Mouse (Mus musculus): Measurements from ENCODE around the gene Rab14. TPM values are rescaled to one million over a fixed set of nuclear protein-coding genes. Genes with fewer than 3 reads are reported as not detected.
A peak's percentile ranks its signal among the peaks of the same experiment; 100 is the strongest.

Rab14 gene
- polyA plus RNA-seq (2016; fragmentation: Nextera tagmentation; extraction: Ambion mirVana) = 345 and 414 TPM in 2 replicates

GRCm38 (mm10) chr2:35200898-35201668 is at the start of gene Rab14:
TSS of gene Rab14 (minus strand) at chr2:35201120.
- Histone ChIP-seq H3K4me2 (replicated peaks) (peak within 1 kb of the TSS; percentile 87), H3K9me3 (no peaks in the 10 kb centered on the region), H3K9ac (peak within 1 kb of the TSS; percentile 98), H3K36me3 (no peaks in the 10 kb centered on the region), H3K4me1 (peaks cover 10% of the 10 kb centered on the region), H3K27ac (peak within 1 kb of the TSS; percentile 95), H3K27me3 (replicated peaks) (no peaks in the 10 kb centered on the region), H3K4me3 (peak within 1 kb of the TSS; percentile 88)
- peak; percentile 97 for ATAC-seq (ENCODE audit: low FRiP score, low read depth)
- under 1% methylated on average over 47 of the region's 47 CpGs for WGBS

GRCm38 (mm10) chr2:35247763-35248162 is 46.8 kb upstream of the Rab14 start:
- Histone ChIP-seq H3K27me3 (replicated peaks) (peaks cover 3% of the 10 kb centered on the region; the same call in 1 of the 2 replicates), H3K4me3 (no peak overlapping the region), H3K36me3 (no peaks in the 10 kb centered on the region)

GRCm38 (mm10) chr2:35244241-35244640 is 43.3 kb upstream of the Rab14 start:
- H3K4me3 ChIP-seq = no peak overlapping the region
- no peaks in the 10 kb centered on the region for H3K9me3 ChIP-seq
- H3K27me3 ChIP-seq (replicated peaks) = no peaks in the 10 kb centered on the region
- no peaks in the 10 kb centered on the region for H3K36me3 ChIP-seq
- no peak overlapping the region for H3K9ac ChIP-seq
- no peak overlapping the region for H3K4me2 ChIP-seq (replicated peaks)
- no peak for ATAC-seq (ENCODE audit: low FRiP score, low read depth)
- no peaks in the 10 kb centered on the region for H3K4me1 ChIP-seq
- H3K27ac ChIP-seq = no peak overlapping the region
- WGBS = 73% methylated on average over 3 of the region's 3 CpGs

More at GRCm38 (mm10) chr2:35247763-35248162, 46.8 kb upstream of the Rab14 start:
- Histone ChIP-seq H3K4me1 (0 out of 2 replicates have a peak, but pooled peaks cover 5% of the 10 kb centered on the region), H3K4me2 (replicated peaks) (no peak overlapping the region), H3K9ac (no peak overlapping the region), H3K27ac (no peak overlapping the region), H3K9me3 (no peaks in the 10 kb centered on the region)
- ATAC-seq (ENCODE audit: low FRiP score, low read depth) = no peak
- 85% methylated on average over 5 of the region's 5 CpGs for WGBS

GRCm38 (mm10) chr2:35235021-35235420 is 34.1 kb upstream of the Rab14 start:
- no peaks in the 10 kb centered on the region for H3K36me3 ChIP-seq
- ATAC-seq (ENCODE audit: low FRiP score, low read depth) = no peak
- H3K27ac ChIP-seq = no peak overlapping the region
- H3K4me3 ChIP-seq = no peak overlapping the region
- H3K9ac ChIP-seq = no peak overlapping the region
- H3K27me3 ChIP-seq (replicated peaks) = no peaks in the 10 kb centered on the region
- H3K9me3 ChIP-seq = no peaks in the 10 kb centered on the region
- H3K4me2 ChIP-seq (replicated peaks) = no peak overlapping the region
- H3K4me1 ChIP-seq = peaks cover 3% of the 10 kb centered on the region; the same call in 1 of the 2 replicates
- 78% methylated on average over 6 of the region's 6 CpGs for WGBS

- WGBS = 21% methylated on average over 3 of the region's 3 CpGs
- H3K4me2 ChIP-seq (replicated peaks) = no peak overlapping the region
- no peaks in the 10 kb centered on the region for H3K9me3 ChIP-seq
- no peak overlapping the region for H3K4me3 ChIP-seq
- no peak overlapping the region for H3K27ac ChIP-seq
- H3K9ac ChIP-seq = no peak overlapping the region
- H3K27me3 ChIP-seq (replicated peaks) = no peaks in the 10 kb centered on the region
- peaks cover 3% of the 10 kb centered on the region; the same call in 1 of the 2 replicates for H3K4me1 ChIP-seq
- no peak for ATAC-seq (ENCODE audit: low FRiP score, low read depth)
- no peaks in the 10 kb centered on the region for H3K36me3 ChIP-seq
Observed at GRCm38 (mm10) chr2:35233898-35234297, 33.0 kb upstream of the Rab14 start.

- no peak for ATAC-seq (ENCODE audit: low FRiP score, low read depth)
- 75% methylated on average over 17 of the region's 17 CpGs for WGBS
- Histone ChIP-seq H3K4me2 (replicated peaks) (no peak overlapping the region), H3K9me3 (no peaks in the 10 kb centered on the region), H3K4me3 (no peak overlapping the region), H3K27ac (no peak overlapping the region), H3K9ac (no peak overlapping the region), H3K36me3 (no peaks in the 10 kb centered on the region), H3K27me3 (replicated peaks) (no peaks in the 10 kb centered on the region), H3K4me1 (peaks cover 3% of the 10 kb centered on the region; the same call in 1 of the 2 replicates)
Observed at GRCm38 (mm10) chr2:35232595-35233445, 31.9 kb upstream of the Rab14 start.

GRCm38 (mm10) chr2:35231871-35232270 is 31.0 kb upstream of the Rab14 start:
- Histone ChIP-seq H3K4me3 (no peak overlapping the region), H3K4me1 (peaks cover 3% of the 10 kb centered on the region; the same call in 1 of the 2 replicates), H3K9ac (no peak overlapping the region), H3K27me3 (replicated peaks) (no peaks in the 10 kb centered on the region), H3K27ac (no peak overlapping the region), H3K9me3 (no peaks in the 10 kb centered on the region), H3K36me3 (no peaks in the 10 kb centered on the region), H3K4me2 (replicated peaks) (no peak overlapping the region)
- ATAC-seq (ENCODE audit: low FRiP score, low read depth) = no peak
- 52% methylated on average over 2 of the region's 2 CpGs for WGBS

- Histone ChIP-seq H3K9me3 (no peaks in the 10 kb centered on the region), H3K4me3 (no peak overlapping the region), H3K4me2 (replicated peaks) (no peak overlapping the region), H3K4me1 (peaks cover 3% of the 10 kb centered on the region; the same call in 1 of the 2 replicates), H3K27ac (no peak overlapping the region), H3K36me3 (no peaks in the 10 kb centered on the region), H3K9ac (no peak overlapping the region), H3K27me3 (replicated peaks) (no peaks in the 10 kb centered on the region)
- ATAC-seq (ENCODE audit: low FRiP score, low read depth) = no peak
- WGBS = 43% methylated on average over 8 of the region's 8 CpGs
Observed at GRCm38 (mm10) chr2:35230215-35230614, 29.3 kb upstream of the Rab14 start.

GRCm38 (mm10) chr2:35228145-35228544 is 27.2 kb upstream of the Rab14 start:
- no peaks in the 10 kb centered on the region for H3K9me3 ChIP-seq
- H3K36me3 ChIP-seq = no peaks in the 10 kb centered on the region
- no peaks in the 10 kb centered on the region for H3K27me3 ChIP-seq (replicated peaks)
- no peak overlapping the region for H3K4me3 ChIP-seq
- H3K9ac ChIP-seq = no peak overlapping the region
- ATAC-seq (ENCODE audit: low FRiP score, low read depth) = no peak
- H3K4me1 ChIP-seq = peaks cover 3% of the 10 kb centered on the region; the same call in 1 of the 2 replicates
- H3K4me2 ChIP-seq (replicated peaks) = no peak overlapping the region
- 73% methylated on average over 4 of the region's 4 CpGs for WGBS
- H3K27ac ChIP-seq = no peak overlapping the region

GRCm38 (mm10) chr2:35224285-35224684 is 23.4 kb upstream of the Rab14 start:
- no peak overlapping the region for H3K27ac ChIP-seq
- no peaks in the 10 kb centered on the region for H3K27me3 ChIP-seq (replicated peaks)
- H3K4me2 ChIP-seq (replicated peaks) = no peak overlapping the region
- no peak overlapping the region for H3K4me3 ChIP-seq
- no peaks in the 10 kb centered on the region for H3K36me3 ChIP-seq
- no peak overlapping the region for H3K9ac ChIP-seq
- 93% methylated on average over 15 of the region's 15 CpGs for WGBS
- no peaks in the 10 kb centered on the region for H3K9me3 ChIP-seq
- H3K4me1 ChIP-seq = no peaks in the 10 kb centered on the region
- ATAC-seq (ENCODE audit: low FRiP score, low read depth) = no peak

GRCm38 (mm10) chr2:35222822-35223391 is 22.0 kb upstream of the Rab14 start:
- Histone ChIP-seq H3K9me3 (no peaks in the 10 kb centered on the region), H3K9ac (no peak overlapping the region), H3K27me3 (replicated peaks) (no peaks in the 10 kb centered on the region), H3K4me2 (replicated peaks) (no peak overlapping the region), H3K4me1 (no peaks in the 10 kb centered on the region), H3K4me3 (no peak overlapping the region), H3K27ac (no peak overlapping the region), H3K36me3 (no peaks in the 10 kb centered on the region)
- WGBS = 51% methylated on average over 6 of the region's 6 CpGs
- ATAC-seq (ENCODE audit: low FRiP score, low read depth) = no peak

- no peaks in the 10 kb centered on the region for H3K9me3 ChIP-seq
- H3K4me3 ChIP-seq = no peak overlapping the region
- WGBS = 93% methylated on average over 3 of the region's 3 CpGs
- H3K4me2 ChIP-seq (replicated peaks) = no peak overlapping the region
- peaks cover 3% of the 10 kb centered on the region; the same call in 1 of the 2 replicates for H3K4me1 ChIP-seq
- H3K27me3 ChIP-seq (replicated peaks) = no peaks in the 10 kb centered on the region
- H3K27ac ChIP-seq = no peak overlapping the region
- ATAC-seq (ENCODE audit: low FRiP score, low read depth) = no peak
- no peak overlapping the region for H3K9ac ChIP-seq
- no peaks in the 10 kb centered on the region for H3K36me3 ChIP-seq
Observed at GRCm38 (mm10) chr2:35218736-35219135, 17.8 kb upstream of the Rab14 start.
